Mouse (Mus musculus) T-cell, adult 2 months (primary cell): Measurements from ENCODE around the gene Tmem186.

Source experiments
- DNase-seq: peaks from one replicate; pipeline ENCODE4 v3.0.0; 2022; ENCODE audit warnings: low spot score

Gene Tmem186

GRCm38 (mm10) chr16:8667261-8667660 is 29.7 kb upstream of the Tmem186 start:
- no peak for DNase-seq

- no peak for DNase-seq
Observed at GRCm38 (mm10) chr16:8666452-8666851, 28.9 kb upstream of the Tmem186 start.

- DNase-seq: no peak
Observed at GRCm38 (mm10) chr16:8665367-8665766, 27.9 kb upstream of the Tmem186 start.

- no peak for DNase-seq
Observed at GRCm38 (mm10) chr16:8663606-8664539, 26.4 kb upstream of the Tmem186 start.

- DNase-seq: no peak
Observed at GRCm38 (mm10) chr16:8663022-8663421, 25.5 kb upstream of the Tmem186 start.

GRCm38 (mm10) chr16:8658764-8659163 is 21.3 kb upstream of the Tmem186 start:
- DNase-seq: no peak

GRCm38 (mm10) chr16:8658349-8658748 is 20.8 kb upstream of the Tmem186 start:
- no peak for DNase-seq

GRCm38 (mm10) chr16:8656256-8656655 is 18.7 kb upstream of the Tmem186 start:
- no peak for DNase-seq

- no peak for DNase-seq
Observed at GRCm38 (mm10) chr16:8655599-8655998, 18.1 kb upstream of the Tmem186 start.

- DNase-seq: no peak
Observed at GRCm38 (mm10) chr16:8655108-8655507, 17.6 kb upstream of the Tmem186 start.

- no peak for DNase-seq
Observed at GRCm38 (mm10) chr16:8650007-8650406, 12.5 kb upstream of the Tmem186 start.

GRCm38 (mm10) chr16:8645546-8645945 is 8.0 kb upstream of the Tmem186 start:
- DNase-seq: no peak

GRCm38 (mm10) chr16:8643855-8644254 is 6.3 kb upstream of the Tmem186 start:
- DNase-seq: peak; percentile 44

GRCm38 (mm10) chr16:8639466-8640191 is 2.1 kb upstream of the Tmem186 start:
- DNase-seq: peak; percentile 42

- no peak for DNase-seq
Observed at GRCm38 (mm10) chr16:8638131-8638530, 619 bp upstream of the Tmem186 start.

- DNase-seq: no peak
Observed at GRCm38 (mm10) chr16:8636867-8637216, 670 bp downstream of the Tmem186 start.

GRCm38 (mm10) chr16:8631428-8631827 is 6.1 kb downstream of the Tmem186 start:
- peak; percentile 45 for DNase-seq

GRCm38 (mm10) chr16:8630419-8630818 is 7.1 kb downstream of the Tmem186 start:
- DNase-seq: no peak

- no peak for DNase-seq
Observed at GRCm38 (mm10) chr16:8620315-8621115, 17.0 kb downstream of the Tmem186 start.

- DNase-seq: no peak
Observed at GRCm38 (mm10) chr16:8619659-8620314, 17.7 kb downstream of the Tmem186 start.

GRCm38 (mm10) chr16:8613447-8613846 is 24.1 kb downstream of the Tmem186 start:
- DNase-seq: no peak

- no peak for DNase-seq
Observed at GRCm38 (mm10) chr16:8613039-8613438, 24.5 kb downstream of the Tmem186 start.
